Mouse (Mus musculus): ENCODE measurements around the gene Cwc27.

DNA sequence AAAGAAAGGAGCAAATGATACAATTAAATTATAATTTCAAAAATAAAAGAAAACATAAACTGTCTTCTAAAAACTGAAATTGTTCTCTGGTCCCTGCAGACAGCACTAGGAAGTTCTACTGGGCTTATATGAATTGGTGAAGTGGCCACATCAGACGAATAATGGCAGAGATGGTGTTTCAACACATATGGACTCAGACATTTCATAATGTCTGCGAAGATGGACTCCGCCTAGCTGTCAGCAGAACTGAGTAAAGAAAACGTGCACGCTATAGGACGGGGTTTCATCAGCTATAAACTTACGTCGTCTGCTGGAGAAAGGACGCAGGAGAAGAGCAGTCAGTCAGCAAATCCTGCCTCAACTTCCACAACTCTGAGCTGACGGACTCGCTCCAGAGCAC is 187.3 kb downstream of the Cwc27 start:
- TF ChIP-seq CTCF (IDR thresholded peaks at IDR 0.05) (no peak), EP300 (IDR thresholded peaks at IDR 0.05) (no peak)

Measured in lung, postnatal 0 days (tissue).